In genomic region chr4:155218104-155218732, GRCm38 (mm10) we compare ENCODE assay signal across 8 mouse cellular contexts. TPM values are rescaled to one million over a fixed set of nuclear protein-coding genes. Genes with fewer than 3 reads are reported as not detected.
A peak's percentile ranks its signal among the peaks of the same experiment; 100 is the strongest.
DNase-seq lines count a peak whose midpoint lies in the region; ATAC-seq and TF ChIP-seq lines count a peak whose summit lies in the region.

No protein-coding gene starts in this region.

- H3K27me3 ChIP-seq in lung, postnatal 0 days (replicated peaks; ENCODE audit: insufficient read depth, low read length) = no peaks in the 10 kb centered on the region
- no peaks in the 10 kb centered on the region for H3K27me3 ChIP-seq in limb, embryonic 12.5 days
- H3K27me3 ChIP-seq in small intestine, adult 2 months (ENCODE audit: control insufficient read depth, insufficient read depth, low read length) = no peaks in the 10 kb centered on the region

- TF ChIP-seq CTCF in lung, postnatal 0 days (IDR thresholded peaks at IDR 0.05) = no peak
- no peak for TF ChIP-seq CTCF in small intestine, adult 2 months (IDR thresholded peaks at IDR 0.05; ENCODE audit: extremely low read depth, insufficient read length, insufficient replicate concordance, low read depth, low read length)

- 51% methylated on average over 9 of the region's 9 CpGs for WGBS in lung, postnatal 0 days
- WGBS in limb, embryonic 12.5 days = 75% methylated on average over 9 of the region's 9 CpGs
- 40% methylated on average over 9 of the region's 9 CpGs for WGBS in small intestine, adult 2 months

- no peak; the same call in 1 of the 2 replicates for TF ChIP-seq POLR2A in small intestine, adult 2 months (IDR thresholded peaks at IDR 0.05; ENCODE audit: low read depth, low read length)

- no peaks in the 10 kb centered on the region for H3K36me3 ChIP-seq in lung, postnatal 0 days (ENCODE audit: insufficient read depth, low read length)
- H3K36me3 ChIP-seq in limb, embryonic 12.5 days = peaks cover 8% of the 10 kb centered on the region; the same call in 1 of the 2 replicates
- no peaks in the 10 kb centered on the region for H3K36me3 ChIP-seq in small intestine, adult 2 months (ENCODE audit: control insufficient read depth, insufficient read depth, low read length)

- no peaks in the 10 kb centered on the region for H3K9me3 ChIP-seq in lung, postnatal 0 days (ENCODE audit: low read length)
- H3K9me3 ChIP-seq in limb, embryonic 12.5 days = no peaks in the 10 kb centered on the region

- H3K4me3 ChIP-seq in lung, postnatal 0 days (ENCODE audit: low read depth, low read length) = peak overlapping the region; percentile 92
- peak overlapping the region; percentile 96 for H3K4me3 ChIP-seq in limb, embryonic 12.5 days (replicated peaks)
- H3K4me3 ChIP-seq in small intestine, adult 2 months (ENCODE audit: low read depth, low read length) = peak overlapping the region; percentile 56

- TF ChIP-seq EP300 in lung, postnatal 0 days (IDR thresholded peaks at IDR 0.05) = no peak

- peak overlapping the region; percentile 83 for H3K4me2 ChIP-seq in lung, postnatal 0 days (replicated peaks; ENCODE audit: low read depth, low read length)
- H3K4me2 ChIP-seq in limb, embryonic 12.5 days = peak overlapping the region; percentile 99

- ATAC-seq in lung, postnatal 0 days = no peak
- ATAC-seq in limb, embryonic 12.5 days (ENCODE audit: insufficient number of reproducible peaks, insufficient read depth, low FRiP score, low TSS enrichment, low read depth) = no peak

- no peak overlapping the region; the same call in 1 of the 2 replicates for H3K9ac ChIP-seq in lung, postnatal 0 days (replicated peaks; ENCODE audit: low read depth)
- H3K9ac ChIP-seq in limb, embryonic 12.5 days (replicated peaks) = 0 out of 2 replicates have a peak overlapping the region, but pooled peaks have one; percentile 97

- peak overlapping the region; percentile 73 for H3K27ac ChIP-seq in lung, postnatal 0 days (ENCODE audit: low read length)
- peak overlapping the region; percentile 45; the same call in 1 of the 2 replicates for H3K27ac ChIP-seq in limb, embryonic 12.5 days
- H3K27ac ChIP-seq in small intestine, adult 2 months (ENCODE audit: insufficient read depth, low read depth, low read length) = no peak overlapping the region

- peaks cover 61% of the 10 kb centered on the region for H3K4me1 ChIP-seq in lung, postnatal 0 days (ENCODE audit: insufficient read depth, low read depth, low read length)
- H3K4me1 ChIP-seq in limb, embryonic 12.5 days (replicated peaks) = peaks cover 80% of the 10 kb centered on the region
- peaks cover 61% of the 10 kb centered on the region for H3K4me1 ChIP-seq in small intestine, adult 2 months (ENCODE audit: control insufficient read depth, insufficient read depth, insufficient read length, low read length)

- DNase-seq in cerebellum, adult 11-12 months = peak; percentile 42
- DNase-seq in cerebellum, adult 11 months = no peak
- DNase-seq in lung, postnatal 0 days (ENCODE audit: low spot score) = no peak
- no peak for DNase-seq in lung, postnatal 36 days
- no peak for DNase-seq in gastrocnemius, postnatal 25 days
- no peak for DNase-seq in right cerebral cortex, postnatal 14 days

RNA-seq across cellular contexts. Expression of gene Ski, which starts 4.2 kb away (rescaled TPM):
- polyA plus RNA-seq in lung, postnatal 0 days (2015; fragmentation: Nextera tagmentation; extraction: Ambion mirVana) = 22.6 and 23.2 TPM in 2 replicates
- 18.4 and 18.8 TPM in 2 replicates for polyA plus RNA-seq in limb, embryonic 12.5 days (2016; fragmentation: Nextera tagmentation; extraction: Ambion mirVana)
- 27.8 and 48.0 TPM in 2 replicates for polyA plus RNA-seq in small intestine, adult 2 months (2012; rRNA removed)
- 10 to 100 TPM; 31.3 to 34.7 TPM for total RNA-seq in gastrocnemius, postnatal 25 days (2021)

RNA-seq across cellular contexts. Expression of gene Faap20, which starts 31.4 kb away (rescaled TPM):
- 61.4 and 66.6 TPM in 2 replicates for polyA plus RNA-seq in lung, postnatal 0 days (2015; fragmentation: Nextera tagmentation; extraction: Ambion mirVana)
- 96.0 and 99.2 TPM in 2 replicates for polyA plus RNA-seq in limb, embryonic 12.5 days (2016; fragmentation: Nextera tagmentation; extraction: Ambion mirVana)
- polyA plus RNA-seq in small intestine, adult 2 months (2012; rRNA removed) = 22.5 and 52.0 TPM in 2 replicates
- 1 to 10 TPM; 5.3 to 8.2 TPM for total RNA-seq in gastrocnemius, postnatal 25 days (2021)
